Mouse (Mus musculus) limb, embryonic 15.5 days (tissue): ENCODE results near the gene Ddx54. TPM values are rescaled to one million over a fixed set of nuclear protein-coding genes. Genes with fewer than 3 reads are reported as not detected.

Experiments used
- ATAC-seq: fragments of 200-750 bp; cut with Nextera tagmentation; 2 replicates; pipeline ENCODE4 v1.8.0; 2017; ENCODE audit warnings: low read depth, moderate TSS enrichment; ENCODE audit not compliant: insufficient number of reproducible peaks, low FRiP score, low TSS enrichment
- H3K27ac ChIP-seq: fragments of 300-500 bp; sonication (generic); 2 replicates; pipeline ENCODE4 v1.5.1; 2015; ENCODE audit warnings: moderate library complexity, mild to moderate bottlenecking, inconsistent platforms
- H3K27me3 ChIP-seq: fragments of 300-500 bp; sonication (generic); 2 replicates; pipeline ENCODE4 v1.6.1; 2015; ENCODE audit warnings: inconsistent platforms
- H3K36me3 ChIP-seq: fragments of 300-500 bp; sonication (generic); 2 replicates; pipeline ENCODE4 v1.6.1; 2015; ENCODE audit warnings: inconsistent platforms
- H3K4me1 ChIP-seq: fragments of 300-500 bp; sonication (generic); 2 replicates; pipeline ENCODE4 v1.6.1; 2015; ENCODE audit warnings: inconsistent platforms
- H3K4me2 ChIP-seq: fragments of 300-500 bp; sonication (generic); 2 replicates; pipeline ENCODE4 v1.6.1; 2015; ENCODE audit warnings: mild to moderate bottlenecking, inconsistent platforms
- H3K4me3 ChIP-seq: fragments of 300-500 bp; sonication (generic); 2 replicates; pipeline ENCODE4 v1.5.1; 2015; ENCODE audit warnings: mild to moderate bottlenecking, inconsistent platforms
- H3K9ac ChIP-seq: fragments of 300-500 bp; sonication (generic); 2 replicates; pipeline ENCODE4 v1.6.1; 2015; ENCODE audit warnings: inconsistent platforms
- H3K9me3 ChIP-seq: fragments of 300-500 bp; sonication (generic); 2 replicates; pipeline ENCODE4 v1.6.1; 2016; ENCODE audit warnings: inconsistent platforms
- WGBS: fragments of 180-500 bp; shearing (Covaris S2); methylation state at CpG from one replicate; pipeline ENCODE4 v1.1.7; 2015; 5-methylcytosine and 5-hydroxymethylcytosine counted together
- polyA plus RNA-seq: library from polyadenylated mRNA; unstranded; fragments of >200 nt; fragmentation: Nextera tagmentation; extraction: Ambion mirVana; gene quantifications from 2 replicates; pipeline ENCODE4 v1.2.1, GENCODE M21; 2015

The Ddx54 gene
- polyA plus RNA-seq: 39.4 and 41.7 TPM in 2 replicates

DNA sequence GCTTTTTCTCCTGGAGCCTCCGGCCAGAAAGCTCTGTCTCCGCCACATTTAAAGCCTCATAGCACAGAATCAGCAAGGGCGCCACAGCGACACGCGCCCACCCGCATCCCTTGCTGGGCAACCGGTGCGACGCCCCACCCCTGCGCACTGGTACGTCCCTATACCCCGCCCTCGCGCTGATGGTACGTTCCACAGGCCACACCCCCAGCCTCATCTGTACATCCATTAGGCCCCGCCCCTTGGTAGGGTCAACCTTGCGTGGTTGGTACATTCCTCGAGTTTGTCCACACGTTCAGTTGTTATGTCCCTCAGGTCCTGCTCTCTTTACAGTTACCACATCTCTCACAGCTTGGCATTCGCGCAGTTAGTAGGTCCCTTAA lies at the start of gene Ddx54, which contains the start of gene Rita1:
Gene Ddx54, plus strand, starts transcription at position 298 of the 380 bp plus-strand sequence.
Gene Rita1, minus strand, starts transcription at position 148 of the 380 bp plus-strand sequence.
- Histone ChIP-seq H3K4me1 (peaks cover 17% of the 10 kb centered on the region), H3K36me3 (peaks cover 35% of the 10 kb centered on the region), H3K27ac (peak within 1 kb of the TSS; percentile 89), H3K9me3 (no peaks in the 10 kb centered on the region), H3K4me2 (peak within 1 kb of the TSS; percentile 79), H3K9ac (peak within 1 kb of the TSS; percentile 55), H3K27me3 (no peaks in the 10 kb centered on the region), H3K4me3 (peak within 1 kb of the TSS; percentile 71)
- under 1% methylated on average over 22 of the region's 22 CpGs for WGBS
- ATAC-seq: peak; percentile 85

DNA sequence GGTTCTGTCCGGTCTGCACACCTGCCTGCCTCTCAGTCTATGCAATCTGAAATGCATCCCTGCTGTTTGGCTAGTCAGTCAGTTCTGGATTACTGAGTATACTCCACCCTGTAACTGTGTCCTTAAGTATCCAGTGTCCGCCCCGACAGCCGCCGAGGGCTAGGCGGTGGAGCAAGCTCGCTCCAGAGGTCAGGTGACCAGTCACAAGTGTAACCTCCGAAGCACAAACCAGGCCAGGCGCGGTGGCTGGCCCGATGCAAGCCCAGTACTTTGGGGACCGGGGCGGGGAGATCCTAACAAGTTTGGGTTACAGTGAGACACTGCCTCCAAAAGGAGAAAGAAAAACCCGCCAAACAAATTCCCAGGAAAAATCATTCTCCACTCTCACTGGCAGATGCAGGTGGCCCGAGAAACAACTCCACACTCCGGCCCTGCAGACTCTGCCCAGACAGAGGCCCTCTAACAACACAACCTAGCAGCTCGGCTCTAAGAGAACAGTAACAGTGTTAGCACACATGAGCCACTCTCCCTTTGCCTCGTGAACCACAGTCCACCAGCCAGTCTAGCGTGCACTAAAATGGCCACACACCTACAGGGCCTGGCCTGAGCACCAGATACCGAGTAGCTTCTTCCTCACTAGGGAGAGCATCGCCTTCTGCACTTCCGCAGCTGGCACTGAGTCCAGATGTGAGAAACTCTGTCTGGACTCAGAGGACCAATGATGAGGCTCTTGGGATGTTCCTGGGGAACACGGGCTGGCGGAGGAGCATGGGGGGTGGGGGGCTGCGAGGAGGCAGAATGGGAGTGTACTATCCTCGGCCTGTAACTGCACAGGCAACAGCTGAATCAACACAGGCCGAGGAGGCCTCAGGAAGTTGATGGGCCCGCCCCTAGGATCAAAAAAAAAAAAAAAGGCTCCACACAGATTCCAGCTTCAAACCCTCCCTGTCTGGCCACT lies 49.3 kb upstream of the Ddx54 start:
- Histone ChIP-seq H3K4me2 (0 out of 2 replicates have a peak overlapping the region, but pooled peaks have one; percentile 12), H3K27ac (peak overlapping the region; percentile 89), H3K9ac (no peak overlapping the region; the same call in 1 of the 2 replicates), H3K9me3 (no peaks in the 10 kb centered on the region), H3K4me1 (peaks cover 88% of the 10 kb centered on the region), H3K4me3 (no peak overlapping the region), H3K36me3 (no peaks in the 10 kb centered on the region), H3K27me3 (no peaks in the 10 kb centered on the region)
- peak; percentile 45; the same call in 1 of the 2 replicates for ATAC-seq
- WGBS: 36% methylated on average over 28 of the region's 28 CpGs

DNA sequence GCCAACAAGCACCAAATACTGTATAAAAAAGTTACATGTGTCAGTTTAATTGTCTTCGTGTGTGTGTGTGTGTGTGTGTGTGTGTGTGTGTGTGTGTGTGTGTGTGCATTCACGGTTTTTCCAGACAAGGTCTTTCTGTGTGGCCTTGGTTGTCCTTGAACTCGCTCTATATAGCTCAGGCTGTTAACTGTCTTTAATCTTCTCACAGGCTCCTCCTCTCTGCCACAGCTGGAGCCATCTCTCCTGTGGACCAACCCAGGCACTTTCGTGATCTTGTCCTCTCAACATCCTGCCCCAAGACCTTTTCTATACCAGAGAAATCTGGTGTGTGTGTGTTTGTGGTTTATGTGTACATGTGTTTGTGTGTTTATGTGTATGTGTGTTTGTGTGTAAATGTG lies 48.6 kb upstream of the Ddx54 start:
- Histone ChIP-seq H3K27me3 (no peaks in the 10 kb centered on the region), H3K9ac (no peak overlapping the region)
- 20% methylated on average over 4 of the region's 4 CpGs for WGBS

DNA sequence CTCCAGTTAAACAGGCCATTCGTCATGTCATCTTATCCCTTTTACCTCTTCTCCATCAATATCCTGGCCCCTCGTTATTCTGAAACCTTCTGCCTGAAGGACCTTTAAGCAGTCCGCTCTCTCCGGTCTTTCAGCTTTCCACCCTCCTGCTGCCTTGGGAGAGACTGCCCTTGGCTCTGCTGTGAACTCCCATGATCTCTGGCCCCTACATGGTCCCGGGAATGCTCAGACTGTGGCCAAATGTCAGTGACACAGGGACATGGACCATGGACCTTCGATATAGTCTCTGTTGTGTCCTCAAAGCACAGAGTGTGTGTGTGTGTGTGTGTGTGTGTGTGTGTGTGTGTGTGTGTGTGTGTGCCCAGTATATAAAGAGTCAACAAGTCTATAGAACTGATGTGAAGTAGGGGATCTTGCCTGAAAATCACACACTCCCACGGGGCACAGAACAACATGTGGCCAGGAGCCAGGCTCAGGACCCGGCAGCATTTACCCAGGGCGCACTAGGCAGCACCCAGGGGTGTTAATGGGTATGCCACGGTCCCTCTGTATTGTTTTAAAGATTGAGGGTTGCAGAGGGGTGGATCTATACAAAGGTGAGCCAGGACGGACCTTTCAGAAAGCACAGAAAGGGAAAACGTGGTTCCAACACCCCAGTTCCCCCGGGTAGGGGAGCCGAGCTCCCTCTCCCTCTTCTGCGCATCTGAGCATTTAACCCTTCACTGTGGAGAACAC lies 47.2 kb upstream of the Ddx54 start:
- Histone ChIP-seq H3K9me3 (no peaks in the 10 kb centered on the region), H3K4me2 (0 out of 2 replicates have a peak overlapping the region, but pooled peaks have one; percentile 1), H3K27me3 (no peaks in the 10 kb centered on the region), H3K4me1 (peaks cover 91% of the 10 kb centered on the region), H3K4me3 (no peak overlapping the region), H3K36me3 (no peaks in the 10 kb centered on the region), H3K9ac (no peak overlapping the region), H3K27ac (0 out of 2 replicates have a peak overlapping the region, but pooled peaks have one; percentile 83)
- 41% methylated on average over 14 of the region's 15 CpGs for WGBS
- no peak for ATAC-seq

More for the DNA sequence above, 48.6 kb upstream of the Ddx54 start:
- H3K4me2 ChIP-seq: no peak overlapping the region
- no peak overlapping the region for H3K4me3 ChIP-seq
- peaks cover 88% of the 10 kb centered on the region for H3K4me1 ChIP-seq
- no peaks in the 10 kb centered on the region for H3K36me3 ChIP-seq
- no peak for ATAC-seq
- no peaks in the 10 kb centered on the region for H3K9me3 ChIP-seq
- H3K27ac ChIP-seq: peak overlapping the region; percentile 89

DNA sequence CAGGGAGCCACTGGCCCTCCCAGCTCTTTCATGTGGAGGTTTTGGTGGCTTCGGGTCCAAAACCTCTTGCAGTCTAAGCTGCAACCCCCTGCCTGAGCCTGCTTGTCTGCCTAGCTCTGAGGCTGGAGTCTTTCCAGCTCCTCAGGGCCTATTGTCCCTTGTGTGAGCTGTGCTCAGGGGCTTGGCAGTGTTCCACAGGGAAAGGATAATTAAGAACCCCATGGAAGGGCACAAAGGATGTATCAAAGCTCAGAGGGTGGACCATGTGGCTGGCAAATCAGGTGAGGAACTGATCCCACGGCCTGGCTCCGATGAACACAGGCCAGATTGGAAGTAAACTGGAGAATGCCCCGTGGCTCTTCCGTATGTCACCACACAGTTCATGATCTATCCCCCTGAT lies 46.4 kb upstream of the Ddx54 start:
- H3K4me1 ChIP-seq: peaks cover 91% of the 10 kb centered on the region
- peak overlapping the region; percentile 83 for H3K27ac ChIP-seq
- no peaks in the 10 kb centered on the region for H3K36me3 ChIP-seq
- ATAC-seq: no peak
- no peak overlapping the region for H3K4me3 ChIP-seq
- no peak overlapping the region for H3K9ac ChIP-seq
- no peaks in the 10 kb centered on the region for H3K9me3 ChIP-seq
- 43% methylated on average over 5 of the region's 5 CpGs for WGBS
- H3K27me3 ChIP-seq: no peaks in the 10 kb centered on the region
- H3K4me2 ChIP-seq: no peak overlapping the region

DNA sequence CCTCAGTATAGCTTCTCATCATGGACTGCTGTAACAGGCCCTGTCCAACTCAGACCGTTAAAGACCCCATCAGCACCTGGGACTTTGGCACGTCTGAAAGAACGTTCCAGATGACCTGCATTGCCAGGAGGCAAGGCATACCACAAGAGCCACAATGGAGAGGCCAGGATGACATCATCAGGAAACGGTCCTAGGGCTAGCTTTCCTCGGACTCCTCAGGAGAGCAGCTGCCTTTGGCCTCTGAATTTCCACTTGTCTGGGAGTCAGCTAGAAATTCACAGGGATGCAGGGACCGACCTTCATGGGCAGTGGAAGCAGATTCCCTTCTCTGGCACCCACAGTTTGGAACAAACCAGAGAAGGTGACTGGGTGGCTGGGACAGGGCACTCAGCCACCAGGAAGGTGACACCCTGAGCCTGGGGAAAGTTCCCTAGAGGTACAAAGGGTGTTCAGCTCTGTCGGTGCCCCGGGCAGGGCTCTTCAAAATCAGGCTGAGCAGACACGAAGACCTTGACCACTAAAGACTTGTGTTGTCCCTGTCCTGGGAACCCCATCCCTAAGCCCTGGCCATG lies 45.8 kb upstream of the Ddx54 start:
- Histone ChIP-seq H3K36me3 (no peaks in the 10 kb centered on the region), H3K4me2 (peak overlapping the region; percentile 24; the same call in 1 of the 2 replicates), H3K9me3 (no peaks in the 10 kb centered on the region), H3K4me1 (peaks cover 96% of the 10 kb centered on the region), H3K4me3 (no peak overlapping the region), H3K9ac (0 out of 2 replicates have a peak overlapping the region, but pooled peaks have one; percentile 4), H3K27me3 (no peaks in the 10 kb centered on the region), H3K27ac (peak overlapping the region; percentile 83)
- WGBS: 27% methylated on average over 9 of the region's 9 CpGs
- ATAC-seq: no peak

DNA sequence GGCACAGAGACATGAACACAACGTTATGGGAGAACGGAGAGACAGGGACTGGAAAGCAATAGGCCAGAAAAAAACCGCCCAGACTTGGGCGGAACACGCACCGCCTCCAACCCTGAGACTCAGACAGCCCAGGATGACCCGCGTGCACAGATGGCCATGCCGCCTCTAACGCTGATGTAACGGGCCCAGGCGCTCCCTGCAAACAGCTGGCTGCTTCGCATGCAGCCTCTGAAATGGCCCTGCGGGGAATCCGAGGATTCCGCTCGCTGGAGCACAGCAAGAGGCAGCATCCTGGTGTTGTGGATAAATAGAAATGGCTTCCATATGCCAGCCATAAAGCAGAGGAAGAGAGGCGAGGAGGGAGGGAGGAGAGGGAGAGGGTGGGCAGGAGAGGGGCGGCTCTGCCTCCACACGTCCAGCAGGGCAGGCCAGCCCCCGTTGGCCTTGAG lies 45.3 kb upstream of the Ddx54 start:
- peak; percentile 41 for ATAC-seq
- H3K4me2 ChIP-seq: peak overlapping the region; percentile 24; the same call in 1 of the 2 replicates
- H3K9ac ChIP-seq: 0 out of 2 replicates have a peak overlapping the region, but pooled peaks have one; percentile 4
- peaks cover 94% of the 10 kb centered on the region for H3K4me1 ChIP-seq
- H3K9me3 ChIP-seq: no peaks in the 10 kb centered on the region
- H3K36me3 ChIP-seq: no peaks in the 10 kb centered on the region
- WGBS: 9% methylated on average over 21 of the region's 21 CpGs
- H3K27ac ChIP-seq: peak overlapping the region; percentile 83
- H3K27me3 ChIP-seq: no peaks in the 10 kb centered on the region
- no peak overlapping the region for H3K4me3 ChIP-seq

DNA sequence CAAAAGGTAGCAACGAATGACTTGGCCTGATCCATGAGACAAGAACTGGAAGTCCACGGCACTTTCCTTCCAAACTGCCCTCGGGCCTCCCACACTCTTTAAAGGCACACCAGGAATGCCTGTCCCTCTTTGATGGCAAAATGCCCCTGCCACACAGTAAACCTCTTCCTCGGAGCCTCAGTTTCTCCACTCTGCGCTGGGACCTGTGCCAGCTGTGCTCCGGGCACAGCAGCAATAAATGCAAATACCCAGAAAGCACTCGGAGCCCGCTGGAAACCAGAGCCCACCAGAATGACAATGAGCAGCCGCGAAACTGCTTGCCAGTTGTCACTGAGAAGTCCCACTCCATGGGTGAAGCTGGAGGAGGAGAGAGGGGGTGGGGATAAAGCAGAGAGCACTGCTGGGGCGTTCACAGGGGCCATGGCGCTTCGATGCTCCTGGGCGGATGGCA lies 44.8 kb upstream of the Ddx54 start:
- no peak for ATAC-seq
- H3K9ac ChIP-seq: no peak overlapping the region
- H3K27ac ChIP-seq: peak overlapping the region; percentile 83
- H3K27me3 ChIP-seq: no peaks in the 10 kb centered on the region
- H3K9me3 ChIP-seq: no peaks in the 10 kb centered on the region
- peaks cover 92% of the 10 kb centered on the region for H3K4me1 ChIP-seq
- no peak overlapping the region for H3K4me3 ChIP-seq
- 20% methylated on average over 14 of the region's 14 CpGs for WGBS
- peak overlapping the region; percentile 24; the same call in 1 of the 2 replicates for H3K4me2 ChIP-seq
- H3K36me3 ChIP-seq: no peaks in the 10 kb centered on the region

DNA sequence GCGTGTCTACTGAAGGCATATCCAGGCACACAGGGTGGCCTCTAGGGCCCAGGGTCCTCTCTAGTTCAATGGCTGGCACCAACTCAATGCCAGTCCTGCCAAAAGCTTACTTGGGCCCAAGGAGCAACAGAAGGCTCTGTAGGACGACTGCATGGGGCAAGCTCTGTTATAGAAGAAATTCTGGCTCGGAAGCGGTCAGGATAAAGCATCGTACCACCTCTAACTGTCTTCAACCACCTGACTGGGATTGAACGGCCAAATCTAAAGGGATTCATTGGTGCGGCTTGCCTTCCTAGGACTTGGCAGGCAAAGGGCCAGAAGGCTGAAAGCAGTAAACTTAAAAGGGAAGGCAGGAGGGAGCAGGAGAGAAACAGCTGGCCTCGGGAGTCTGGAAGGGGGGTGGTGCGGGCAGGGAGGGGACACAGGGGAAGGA lies 44.2 kb upstream of the Ddx54 start:
- Histone ChIP-seq H3K4me2 (peak overlapping the region; percentile 15; the same call in 1 of the 2 replicates), H3K27me3 (no peaks in the 10 kb centered on the region), H3K27ac (peak overlapping the region; percentile 83), H3K9ac (no peak overlapping the region), H3K4me1 (peaks cover 89% of the 10 kb centered on the region), H3K4me3 (no peak overlapping the region), H3K9me3 (no peaks in the 10 kb centered on the region), H3K36me3 (no peaks in the 10 kb centered on the region)
- ATAC-seq: no peak
- 25% methylated on average over 9 of the region's 9 CpGs for WGBS

DNA sequence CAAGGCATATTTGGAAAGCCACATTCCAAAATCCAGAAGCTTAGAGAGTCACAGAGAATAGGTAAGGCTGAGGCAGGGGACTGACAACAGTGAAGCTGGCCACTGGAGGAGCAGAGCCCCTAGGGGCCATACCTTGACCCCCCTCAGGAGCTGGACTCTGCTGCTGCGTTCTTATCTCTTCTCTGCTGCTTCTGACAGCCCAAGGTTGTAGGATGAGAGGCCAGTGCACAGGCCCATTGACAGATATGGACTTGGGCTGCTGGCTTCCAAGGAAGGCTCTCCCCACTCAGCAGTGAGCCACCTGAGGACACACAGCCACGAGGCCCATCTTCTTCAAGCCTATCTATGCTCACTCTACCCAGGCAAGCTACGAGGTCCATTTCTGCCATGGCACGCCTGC lies 43.6 kb upstream of the Ddx54 start:
- Histone ChIP-seq H3K4me2 (no peak overlapping the region), H3K4me3 (no peak overlapping the region), H3K4me1 (peaks cover 84% of the 10 kb centered on the region), H3K36me3 (no peaks in the 10 kb centered on the region), H3K9me3 (no peaks in the 10 kb centered on the region), H3K27ac (peak overlapping the region; percentile 83; the same call in 1 of the 2 replicates), H3K9ac (no peak overlapping the region), H3K27me3 (no peaks in the 10 kb centered on the region)
- ATAC-seq: no peak
- 64% methylated on average over 4 of the region's 4 CpGs for WGBS

DNA sequence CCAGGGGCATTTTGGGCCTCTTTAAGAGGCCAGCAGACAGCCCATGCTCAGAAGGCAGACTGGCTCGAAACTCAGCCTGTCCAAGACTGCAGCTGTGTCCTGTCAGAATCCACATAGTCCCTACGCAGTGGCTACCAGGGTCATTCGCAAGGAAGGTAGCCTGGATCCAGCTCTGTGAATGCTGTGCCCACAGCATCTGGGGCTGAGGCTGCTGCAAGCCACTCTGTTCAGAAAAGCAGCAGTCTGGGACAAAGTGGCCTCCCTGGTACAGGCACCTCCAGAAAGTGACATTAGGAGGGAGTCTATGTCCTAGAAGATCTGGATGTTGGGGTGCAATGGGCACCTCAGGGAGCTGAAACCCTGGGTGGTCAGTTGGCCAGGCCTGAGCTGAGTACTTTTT lies 42.7 kb upstream of the Ddx54 start:
- Histone ChIP-seq H3K4me1 (peaks cover 78% of the 10 kb centered on the region), H3K27me3 (no peaks in the 10 kb centered on the region), H3K36me3 (0 out of 2 replicates have a peak, but pooled peaks cover 2% of the 10 kb centered on the region), H3K9me3 (no peaks in the 10 kb centered on the region), H3K9ac (no peak overlapping the region), H3K4me3 (no peak overlapping the region), H3K4me2 (no peak overlapping the region), H3K27ac (peak overlapping the region; percentile 14; the same call in 1 of the 2 replicates)
- 83% methylated on average over 3 of the region's 3 CpGs for WGBS
- no peak for ATAC-seq
